Mouse (Mus musculus) bone marrow, adult 2 months (tissue): Measurements from ENCODE around the gene Gpd1l.

Experiments used
- CTCF ChIP-seq: fragments of 200-500 bp; IDR thresholded peaks from 2 replicates; pipeline ENCODE4 v1.5.1; 2011; ENCODE audit warnings: low read length, control low read depth; ENCODE audit not compliant: control insufficient read depth, insufficient read depth
- POLR2A ChIP-seq: fragments of 200-500 bp; IDR thresholded peaks from 2 replicates; pipeline ENCODE4 v1.6.1; 2011; ENCODE audit warnings: low read depth, mild to moderate bottlenecking, control low read depth, low read length, borderline replicate concordance; ENCODE audit not compliant: control insufficient read depth

DNA sequence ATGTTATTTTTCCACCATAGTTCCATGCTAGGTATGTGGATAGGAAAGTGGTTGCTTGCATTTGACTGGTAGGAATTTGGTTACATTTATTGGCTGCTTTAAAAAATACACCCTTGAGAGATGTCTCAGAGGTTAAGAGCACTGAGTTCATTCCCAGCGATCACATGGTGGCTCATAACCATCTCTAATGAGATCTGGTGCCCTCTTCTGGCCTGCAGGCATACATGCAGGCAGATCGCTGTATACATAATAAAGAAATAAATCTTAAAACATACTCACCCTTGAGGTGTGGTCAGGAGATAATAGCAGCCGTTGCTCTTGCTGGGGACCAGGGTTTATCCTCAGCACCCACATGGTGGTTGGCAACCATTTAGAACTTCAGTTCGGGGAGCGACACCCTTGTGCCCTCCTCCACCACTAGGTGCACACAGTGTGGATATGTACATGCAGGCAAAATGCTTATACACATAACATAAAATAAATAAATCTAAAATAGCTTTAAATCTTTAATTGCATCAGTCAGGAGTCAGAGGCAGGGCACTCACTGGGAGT lies 44.9 kb downstream of the Gpd1l start:
- TF ChIP-seq CTCF (no peak), POLR2A (no peak)
